Mouse (Mus musculus): ENCODE measurements around the gene Mocs1. TPM values are rescaled to one million over a fixed set of nuclear protein-coding genes. Genes with fewer than 3 reads are reported as not detected.

The Mocs1 gene
- total RNA-seq (2021): 10 to 100 TPM; 15.0 to 19.9 TPM
- long read RNA-seq, experiment 1, partial matches to known transcripts: 0 of 3 reads
- long read RNA-seq, experiment 1, other reads (novel, unspliced or antisense): 3 of 3 reads
- long read RNA-seq, experiment 2, partial matches to known transcripts: 0 of 2 reads
- long read RNA-seq, experiment 2, other reads (novel, unspliced or antisense): 2 of 2 reads

GRCm38 (mm10) chr17:49428239-49428688 is at the start of gene Mocs1:
Gene Mocs1, plus strand, starts transcription at chr17:49428362.
- no peak for TF ChIP-seq CTCF (conservative IDR thresholded peaks at IDR 0.05)
- DNase-seq (ENCODE audit: low spot score in 2 of 2): peak; percentile 92 to 94
- H3K27ac ChIP-seq: peak within 1 kb of the TSS; percentile 94

DNA sequence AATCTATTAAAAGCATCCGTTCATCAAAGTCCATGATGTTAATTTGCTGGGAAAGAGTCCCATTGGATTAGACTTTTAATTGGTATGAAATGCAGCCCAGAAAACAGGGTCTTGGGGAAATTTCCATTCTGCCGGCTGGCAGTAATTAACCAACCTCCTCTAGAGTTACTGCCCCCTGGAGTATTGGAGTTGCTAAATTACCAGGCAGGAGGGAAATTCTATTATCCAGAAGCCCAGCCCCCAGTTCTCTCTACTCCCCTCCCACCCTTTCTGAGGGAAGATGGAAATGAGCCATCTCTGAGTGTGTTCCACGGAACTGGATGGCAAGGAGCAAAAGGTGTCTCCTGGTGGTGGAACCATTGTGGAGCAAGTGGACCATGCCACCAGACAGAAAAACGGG is 48.5 kb upstream of the Mocs1 start:
- no peak for DNase-seq (ENCODE audit: low spot score in 2 of 2)
- TF ChIP-seq CTCF (conservative IDR thresholded peaks at IDR 0.05): no peak
- no peak overlapping the region for H3K27ac ChIP-seq
- no peak overlapping the region for H3K4me3 ChIP-seq

More at GRCm38 (mm10) chr17:49428239-49428688, at the start of gene Mocs1:
- peak within 1 kb of the TSS; percentile 72 for H3K4me3 ChIP-seq

DNA sequence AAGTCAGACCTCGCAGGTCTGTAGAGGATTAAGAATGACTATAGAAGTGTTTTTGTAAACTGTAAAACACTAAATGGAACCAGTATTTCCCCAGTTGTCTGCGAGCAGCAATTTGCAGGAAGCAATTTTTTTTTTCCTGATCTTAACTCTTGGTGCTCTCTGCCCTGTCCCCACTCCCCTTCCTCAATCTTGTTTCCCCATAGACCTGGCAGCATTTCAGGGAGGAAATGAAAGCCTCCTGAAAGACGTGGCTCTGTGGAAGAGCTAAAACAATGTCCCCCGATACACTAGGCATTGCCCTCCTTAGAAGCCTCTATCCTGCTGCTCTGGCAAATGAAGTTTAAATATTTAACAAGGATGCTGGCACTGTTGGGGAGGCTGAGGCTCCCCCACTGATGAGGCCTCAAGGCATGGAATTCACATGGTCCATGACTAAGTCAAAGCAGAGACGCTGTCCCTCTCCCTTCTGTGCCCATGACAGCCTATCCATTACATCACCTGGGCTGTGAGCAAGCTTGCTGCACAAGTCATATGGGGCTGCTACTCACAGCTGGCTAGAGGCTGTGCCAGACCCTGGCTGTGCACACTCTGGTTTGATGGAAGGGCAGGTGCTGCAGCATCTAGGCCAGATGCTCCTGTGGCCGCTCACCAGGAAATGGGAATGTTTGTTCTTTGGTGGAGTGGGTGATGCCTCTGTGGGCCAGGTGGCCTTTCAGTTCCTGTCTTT is 43.8 kb upstream of the Mocs1 start:
- Histone ChIP-seq H3K27ac (no peak overlapping the region), H3K4me3 (no peak overlapping the region)
- no peak for DNase-seq (ENCODE audit: low spot score in 2 of 2)
- no peak for TF ChIP-seq CTCF (conservative IDR thresholded peaks at IDR 0.05)

- Histone ChIP-seq H3K27ac (no peak overlapping the region), H3K4me3 (no peak overlapping the region)
- DNase-seq (ENCODE audit: low spot score in 2 of 2): no peak
- 0 out of 2 replicates have a peak, but pooled peaks have one; percentile 5 for TF ChIP-seq CTCF (conservative IDR thresholded peaks at IDR 0.05)
Observed at GRCm38 (mm10) chr17:49387741-49388140, 40.4 kb upstream of the Mocs1 start.

DNA sequence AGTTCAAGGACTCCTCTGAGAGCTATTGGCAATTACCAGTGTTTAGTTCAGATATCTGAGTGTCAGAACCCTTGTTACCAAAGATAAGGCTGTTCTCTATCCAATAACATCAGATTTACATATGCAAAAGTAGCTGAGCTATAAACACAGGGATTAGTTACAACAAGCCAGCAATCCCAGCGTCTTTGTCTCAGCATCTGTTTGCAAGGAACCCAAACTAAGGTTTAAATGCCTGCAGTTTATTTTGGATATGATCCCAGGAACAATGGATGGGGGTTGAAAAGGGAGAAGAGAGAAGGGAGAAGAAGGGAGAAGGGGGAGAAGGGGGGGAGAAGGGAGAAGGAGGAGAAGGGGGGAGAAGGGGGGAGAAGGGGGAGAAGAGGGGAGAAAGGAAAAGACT is 35.4 kb upstream of the Mocs1 start:
- TF ChIP-seq CTCF (conservative IDR thresholded peaks at IDR 0.05): no peak

DNA sequence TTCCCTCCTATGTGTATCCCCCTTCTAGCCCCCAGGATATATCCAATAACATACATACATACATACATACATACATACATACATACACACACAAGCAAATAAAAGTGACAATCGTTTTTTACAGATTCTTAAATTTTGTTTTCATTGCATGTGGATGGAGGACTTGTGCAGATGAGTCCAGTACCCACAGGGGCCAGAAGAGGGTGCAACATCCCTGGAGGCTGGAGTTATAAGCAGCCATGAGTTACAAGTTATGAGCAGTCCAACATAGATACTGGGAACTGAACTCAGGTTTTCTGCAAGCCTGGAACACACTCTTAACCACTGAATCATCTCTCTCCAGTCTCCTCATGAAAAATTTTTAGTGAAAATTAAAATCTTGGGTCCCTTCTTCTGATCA is 33.3 kb upstream of the Mocs1 start:
- TF ChIP-seq CTCF (conservative IDR thresholded peaks at IDR 0.05): peak; percentile 74
- no peak for DNase-seq (ENCODE audit: low spot score in 2 of 2)
- H3K27ac ChIP-seq: no peak overlapping the region
- H3K4me3 ChIP-seq: no peak overlapping the region

More for the DNA sequence above, 35.4 kb upstream of the Mocs1 start:
- no peak for DNase-seq (ENCODE audit: low spot score in 2 of 2)
- Histone ChIP-seq H3K27ac (no peak overlapping the region), H3K4me3 (no peak overlapping the region)

DNA sequence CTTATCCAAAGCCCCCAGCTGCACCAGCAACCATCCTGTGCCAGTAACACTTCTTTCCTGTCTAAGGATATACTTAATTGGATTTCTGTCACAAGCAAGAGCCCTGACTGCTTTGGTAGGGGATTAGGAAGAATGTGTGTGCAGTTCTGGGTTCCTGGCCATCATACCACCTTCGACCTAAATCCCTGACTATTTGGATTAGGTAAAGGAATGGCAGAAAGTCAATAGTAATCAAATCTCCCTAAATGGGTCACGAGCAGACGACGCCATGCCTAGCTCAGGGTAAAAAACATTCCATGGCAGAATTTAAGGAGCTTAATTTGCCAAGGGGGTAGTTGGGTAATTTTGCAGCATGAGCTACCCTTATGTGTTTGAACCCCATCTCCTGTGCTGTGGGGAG is 28.6 kb upstream of the Mocs1 start:
- no peak for TF ChIP-seq CTCF (conservative IDR thresholded peaks at IDR 0.05)
- Histone ChIP-seq H3K27ac (no peak overlapping the region), H3K4me3 (no peak overlapping the region)
- no peak for DNase-seq (ENCODE audit: low spot score in 2 of 2)

GRCm38 (mm10) chr17:49400130-49400529 is 28.0 kb upstream of the Mocs1 start:
- Histone ChIP-seq H3K27ac (no peak overlapping the region), H3K4me3 (no peak overlapping the region)
- peak; percentile 98 for TF ChIP-seq CTCF (conservative IDR thresholded peaks at IDR 0.05)
- DNase-seq (ENCODE audit: low spot score in 2 of 2): peak; percentile 68 to 91

GRCm38 (mm10) chr17:49403151-49403550 is 25.0 kb upstream of the Mocs1 start:
- Histone ChIP-seq H3K4me3 (no peak overlapping the region), H3K27ac (no peak overlapping the region)
- no peak for TF ChIP-seq CTCF (conservative IDR thresholded peaks at IDR 0.05)
- no peak for DNase-seq (ENCODE audit: low spot score in 2 of 2)

DNA sequence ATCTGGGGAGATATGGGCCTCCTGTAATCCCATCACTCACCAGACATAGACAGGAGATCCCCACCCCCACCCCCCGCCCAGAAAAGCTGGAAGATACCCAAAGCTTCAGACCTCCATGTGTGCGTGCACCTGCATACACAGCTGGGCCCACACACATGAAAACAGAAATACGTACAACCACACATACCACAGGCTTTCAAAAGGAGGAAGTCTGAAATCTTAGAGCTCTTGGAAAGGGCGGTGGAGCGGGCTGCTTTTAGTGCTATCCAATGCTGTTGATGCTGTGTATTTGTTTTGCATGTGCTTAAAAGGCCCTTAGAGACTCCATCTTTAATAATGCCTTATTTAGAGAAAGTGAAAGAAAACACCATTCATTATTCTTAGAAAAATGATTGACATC is 22.2 kb upstream of the Mocs1 start:
- no peak overlapping the region for H3K4me3 ChIP-seq
- no peak for TF ChIP-seq CTCF (conservative IDR thresholded peaks at IDR 0.05)
- no peak overlapping the region for H3K27ac ChIP-seq
- DNase-seq (ENCODE audit: low spot score in 2 of 2): no peak

DNA sequence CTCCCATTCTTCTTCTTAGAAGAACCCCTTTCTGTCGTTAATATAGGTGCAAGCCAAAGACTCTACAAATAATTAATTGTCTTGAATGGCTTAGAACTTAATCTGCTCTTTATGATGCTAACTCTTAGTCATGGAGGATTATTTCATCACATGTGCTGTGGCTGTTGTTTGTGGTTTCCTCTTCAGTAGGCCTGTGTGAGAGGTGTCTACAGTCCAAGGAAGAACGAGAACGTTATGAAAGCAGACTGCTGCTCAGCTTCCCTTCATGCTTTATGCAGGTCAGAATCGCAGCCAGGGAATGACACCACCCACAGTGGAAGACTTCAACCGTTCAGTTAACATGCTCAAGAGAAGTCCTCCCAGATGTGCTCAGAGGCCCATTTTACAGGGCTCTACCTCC is 15.2 kb upstream of the Mocs1 start:
- DNase-seq (ENCODE audit: low spot score in 2 of 2): no peak

GRCm38 (mm10) chr17:49413554-49413953 is 14.6 kb upstream of the Mocs1 start:
- Histone ChIP-seq H3K4me3 (no peak overlapping the region), H3K27ac (no peak overlapping the region)
- TF ChIP-seq CTCF (conservative IDR thresholded peaks at IDR 0.05): peak; percentile 64
- DNase-seq (ENCODE audit: low spot score in 2 of 2): no peak

More for the DNA sequence above, 15.2 kb upstream of the Mocs1 start:
- Histone ChIP-seq H3K4me3 (no peak overlapping the region), H3K27ac (no peak overlapping the region)
- TF ChIP-seq CTCF (conservative IDR thresholded peaks at IDR 0.05): no peak

- no peak for DNase-seq (ENCODE audit: low spot score in 2 of 2)
- no peak for TF ChIP-seq CTCF (conservative IDR thresholded peaks at IDR 0.05)
- no peak overlapping the region for H3K4me3 ChIP-seq
- H3K27ac ChIP-seq: no peak overlapping the region
Observed at GRCm38 (mm10) chr17:49416228-49416627, 11.9 kb upstream of the Mocs1 start.

DNA sequence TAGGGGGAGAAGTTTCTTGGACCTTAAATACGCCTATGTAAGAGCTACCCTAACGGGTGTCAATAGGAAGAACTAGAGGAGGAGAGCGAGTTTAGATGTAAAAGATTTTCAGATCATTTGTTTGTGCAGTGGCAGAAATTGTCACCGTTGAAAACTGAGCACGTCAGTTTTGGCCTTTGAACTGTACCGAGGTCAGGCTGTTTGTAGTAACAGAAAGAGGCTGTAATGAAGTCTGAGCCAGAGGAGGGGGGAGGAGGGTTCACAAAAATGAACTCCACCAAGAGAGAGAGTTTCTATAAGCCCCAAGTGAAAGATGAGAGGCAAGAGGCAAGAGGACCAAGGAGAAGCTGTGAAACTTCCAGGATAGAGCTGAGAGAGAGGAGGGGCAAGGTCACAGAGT is 8.3 kb upstream of the Mocs1 start:
- TF ChIP-seq CTCF (conservative IDR thresholded peaks at IDR 0.05): no peak
- no peak overlapping the region for H3K27ac ChIP-seq
- H3K4me3 ChIP-seq: no peak overlapping the region
- no peak for DNase-seq (ENCODE audit: low spot score in 2 of 2)
